Mouse (Mus musculus) neural tube, embryonic 13.5 days (tissue): ENCODE measurements at regions not wholly inside any gene's neighbourhood (a gene's known extent, or its start where the extent isn't known, plus 50 kb on each side); places are given as distances from the start of the nearest gene placed in this dataset.

Experiments used
- ATAC-seq: fragments of 200-750 bp; cut with Nextera tagmentation; 2 replicates; pipeline ENCODE4 v1.8.0; 2017; ENCODE audit warnings: low read depth, mild to moderate bottlenecking, moderate TSS enrichment, moderate library complexity
- H3K27ac ChIP-seq: fragments of 300-500 bp; sonication (generic); replicated peaks from 2 replicates; pipeline ENCODE4 v1.5.1; 2015; ENCODE audit warnings: moderate library complexity, mild to moderate bottlenecking, inconsistent platforms
- H3K27me3 ChIP-seq: fragments of 300-500 bp; sonication (generic); 2 replicates; pipeline ENCODE4 v1.6.1; 2015; ENCODE audit warnings: mild to moderate bottlenecking, inconsistent platforms
- H3K36me3 ChIP-seq: fragments of 300-500 bp; sonication (generic); 2 replicates; pipeline ENCODE4 v1.6.1; 2015; ENCODE audit warnings: mild to moderate bottlenecking, inconsistent platforms
- H3K4me1 ChIP-seq: fragments of 300-500 bp; sonication (generic); replicated peaks from 2 replicates; pipeline ENCODE4 v1.6.1; 2015; ENCODE audit warnings: inconsistent platforms
- H3K4me2 ChIP-seq: fragments of 300-500 bp; sonication (generic); 2 replicates; pipeline ENCODE4 v1.6.1; 2015; ENCODE audit warnings: inconsistent platforms, mild to moderate bottlenecking, moderate library complexity
- H3K4me3 ChIP-seq: fragments of 300-500 bp; sonication (generic); 2 replicates; pipeline ENCODE4 v1.5.1; 2015; ENCODE audit warnings: mild to moderate bottlenecking, inconsistent platforms
- H3K9ac ChIP-seq: fragments of 300-500 bp; sonication (generic); 2 replicates; pipeline ENCODE4 v1.6.1; 2015; ENCODE audit warnings: moderate library complexity, mild to moderate bottlenecking, inconsistent platforms
- H3K9me3 ChIP-seq: fragments of 300-500 bp; sonication (generic); 2 replicates; pipeline ENCODE4 v1.6.1; 2016; ENCODE audit warnings: inconsistent platforms
- WGBS: fragments of 180-500 bp; shearing (Covaris S2); methylation state at CpG from one replicate; pipeline ENCODE4 v1.1.7; 2015; 5-methylcytosine and 5-hydroxymethylcytosine counted together

DNA sequence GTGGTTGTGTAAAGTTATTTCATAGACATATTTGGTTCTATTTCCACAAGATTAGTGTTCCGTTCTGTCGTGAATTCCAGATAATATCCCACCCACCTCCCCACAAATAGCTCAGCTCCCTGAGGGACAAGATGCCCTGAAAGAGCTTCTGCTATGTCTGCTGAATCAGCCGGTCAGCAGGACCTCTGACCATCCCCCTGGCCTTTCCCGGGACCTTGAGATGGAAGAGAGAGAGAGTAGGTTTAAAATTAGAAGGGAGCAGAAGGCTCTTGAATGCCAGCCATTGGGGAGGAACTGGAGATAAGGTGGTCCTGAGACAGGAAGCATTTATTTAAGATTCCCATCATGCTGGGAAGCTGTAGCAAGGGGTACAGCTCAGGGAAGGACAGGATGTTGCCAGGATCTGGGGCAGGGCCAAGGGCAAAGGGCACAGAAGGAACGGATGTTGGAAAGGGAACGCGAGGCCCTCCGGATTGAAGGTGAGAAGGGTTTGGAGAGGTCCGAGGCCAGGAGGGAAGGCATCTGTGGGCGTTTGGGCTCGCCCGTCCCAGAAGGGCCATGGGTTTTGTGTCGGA is 344.7 kb upstream of the Tbx3 start:
- Histone ChIP-seq H3K9ac (no peak overlapping the region), H3K36me3 (no peaks in the 10 kb centered on the region), H3K4me1 (no peaks in the 10 kb centered on the region), H3K27ac (no peak overlapping the region), H3K4me2 (no peak overlapping the region), H3K9me3 (no peaks in the 10 kb centered on the region), H3K4me3 (no peak overlapping the region), H3K27me3 (no peaks in the 10 kb centered on the region)
- WGBS, result 86% methylated on average over 13 of the region's 13 CpGs
- no peak for ATAC-seq

GRCm38 (mm10) chr5:119326895-119327294 is 343.6 kb upstream of the Tbx3 start:
- no peaks in the 10 kb centered on the region for H3K27me3 ChIP-seq
- no peaks in the 10 kb centered on the region for H3K4me1 ChIP-seq
- WGBS, result 91% methylated on average over 8 of the region's 8 CpGs
- H3K27ac ChIP-seq, result no peak overlapping the region
- no peak overlapping the region for H3K4me2 ChIP-seq
- H3K9ac ChIP-seq, result no peak overlapping the region
- no peaks in the 10 kb centered on the region for H3K9me3 ChIP-seq
- no peaks in the 10 kb centered on the region for H3K36me3 ChIP-seq
- H3K4me3 ChIP-seq, result no peak overlapping the region
- no peak for ATAC-seq

- H3K27ac ChIP-seq, result no peak overlapping the region
- H3K4me2 ChIP-seq, result no peak overlapping the region
- no peak for ATAC-seq
- no peaks in the 10 kb centered on the region for H3K4me1 ChIP-seq
- no peak overlapping the region for H3K4me3 ChIP-seq
- H3K27me3 ChIP-seq, result no peaks in the 10 kb centered on the region
- no peaks in the 10 kb centered on the region for H3K9me3 ChIP-seq
- no peaks in the 10 kb centered on the region for H3K36me3 ChIP-seq
- no peak overlapping the region for H3K9ac ChIP-seq
- 88% methylated on average over 7 of the region's 7 CpGs for WGBS
These were observed 341.5 kb upstream of the Tbx3 start for GRCm38 (mm10) chr5:119328971-119329370.

- no peak for ATAC-seq
- Histone ChIP-seq H3K36me3 (no peaks in the 10 kb centered on the region), H3K4me1 (no peaks in the 10 kb centered on the region), H3K9me3 (no peaks in the 10 kb centered on the region), H3K9ac (no peak overlapping the region), H3K27me3 (no peaks in the 10 kb centered on the region), H3K4me3 (no peak overlapping the region), H3K4me2 (no peak overlapping the region), H3K27ac (no peak overlapping the region)
- WGBS, result 90% methylated on average over 10 of the region's 10 CpGs
These were observed 341.1 kb upstream of the Tbx3 start for GRCm38 (mm10) chr5:119329371-119329770.

- Histone ChIP-seq H3K27ac (no peak overlapping the region), H3K4me3 (no peak overlapping the region), H3K4me1 (no peaks in the 10 kb centered on the region), H3K9me3 (no peaks in the 10 kb centered on the region), H3K4me2 (no peak overlapping the region), H3K9ac (no peak overlapping the region), H3K36me3 (no peaks in the 10 kb centered on the region), H3K27me3 (no peaks in the 10 kb centered on the region)
- ATAC-seq, result no peak
- WGBS, result 80% methylated on average over 6 of the region's 6 CpGs
These were observed 340.6 kb upstream of the Tbx3 start for GRCm38 (mm10) chr5:119329860-119330259.

GRCm38 (mm10) chr5:119331461-119331860 is 339.0 kb upstream of the Tbx3 start:
- no peak overlapping the region for H3K27ac ChIP-seq
- no peaks in the 10 kb centered on the region for H3K36me3 ChIP-seq
- H3K9me3 ChIP-seq, result no peaks in the 10 kb centered on the region
- no peak for ATAC-seq
- WGBS, result 66% methylated on average over 3 of the region's 3 CpGs
- H3K27me3 ChIP-seq, result no peaks in the 10 kb centered on the region
- H3K4me2 ChIP-seq, result no peak overlapping the region
- H3K4me3 ChIP-seq, result no peak overlapping the region
- no peak overlapping the region for H3K9ac ChIP-seq
- H3K4me1 ChIP-seq, result no peaks in the 10 kb centered on the region

DNA sequence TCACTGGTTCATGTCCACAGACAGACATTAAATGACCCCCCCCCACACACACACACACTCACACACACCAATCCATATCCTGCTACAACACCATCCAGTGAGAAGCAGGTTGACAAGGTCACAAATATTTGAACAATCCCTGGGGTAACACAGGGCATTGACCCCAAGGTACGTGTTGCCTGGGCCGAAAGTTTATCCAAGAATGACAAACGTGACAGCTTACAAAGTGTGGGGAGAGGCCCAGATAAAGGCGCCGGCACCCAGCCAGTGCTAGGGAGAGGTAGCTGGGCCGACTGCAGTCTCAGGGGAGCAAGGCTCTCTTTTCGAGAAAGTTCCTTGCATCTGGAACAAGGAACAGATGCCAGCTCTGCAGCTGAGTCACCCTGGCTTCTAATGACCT is 337.8 kb upstream of the Tbx3 start:
- Histone ChIP-seq H3K4me3 (no peak overlapping the region), H3K9me3 (no peaks in the 10 kb centered on the region), H3K4me2 (no peak overlapping the region), H3K9ac (no peak overlapping the region), H3K27me3 (no peaks in the 10 kb centered on the region), H3K4me1 (no peaks in the 10 kb centered on the region), H3K36me3 (no peaks in the 10 kb centered on the region), H3K27ac (no peak overlapping the region)
- no peak for ATAC-seq
- 68% methylated on average over 7 of the region's 7 CpGs for WGBS

DNA sequence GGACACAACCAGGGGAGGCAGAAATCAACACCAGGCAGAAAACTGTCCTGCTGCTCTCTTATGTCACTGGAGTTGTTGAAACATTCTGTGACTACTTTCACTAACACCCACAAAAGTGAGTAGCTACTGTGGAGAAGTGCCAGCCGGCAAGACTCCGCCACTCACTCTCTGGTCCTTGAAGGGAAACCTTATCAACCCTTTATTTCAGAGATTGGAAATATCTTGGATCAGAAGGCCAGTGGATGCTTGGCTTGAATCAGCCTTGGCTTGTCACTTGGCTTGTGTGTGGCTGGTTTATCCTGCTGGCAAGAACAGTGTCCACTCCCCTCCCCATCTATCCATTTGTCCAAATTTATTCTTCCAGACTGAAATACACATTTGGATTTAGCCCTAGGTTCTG is 335.3 kb upstream of the Tbx3 start:
- H3K27me3 ChIP-seq, result no peaks in the 10 kb centered on the region
- H3K9ac ChIP-seq, result no peak overlapping the region
- H3K4me3 ChIP-seq, result no peak overlapping the region
- H3K27ac ChIP-seq, result no peak overlapping the region
- no peaks in the 10 kb centered on the region for H3K36me3 ChIP-seq
- H3K9me3 ChIP-seq, result no peaks in the 10 kb centered on the region
- H3K4me1 ChIP-seq, result no peaks in the 10 kb centered on the region
- no peak for ATAC-seq
- 98% methylated on average over 2 of the region's 2 CpGs for WGBS
- H3K4me2 ChIP-seq, result no peak overlapping the region

- H3K9ac ChIP-seq, result no peak overlapping the region
- no peak overlapping the region for H3K27ac ChIP-seq
- H3K36me3 ChIP-seq, result no peaks in the 10 kb centered on the region
- no peaks in the 10 kb centered on the region for H3K27me3 ChIP-seq
- H3K4me2 ChIP-seq, result no peak overlapping the region
- no peak overlapping the region for H3K4me3 ChIP-seq
- no peaks in the 10 kb centered on the region for H3K9me3 ChIP-seq
- WGBS, result 80% methylated on average over 6 of the region's 6 CpGs
- no peak for ATAC-seq
- no peaks in the 10 kb centered on the region for H3K4me1 ChIP-seq
These were observed 334.5 kb upstream of the Tbx3 start for GRCm38 (mm10) chr5:119335979-119336378.

DNA sequence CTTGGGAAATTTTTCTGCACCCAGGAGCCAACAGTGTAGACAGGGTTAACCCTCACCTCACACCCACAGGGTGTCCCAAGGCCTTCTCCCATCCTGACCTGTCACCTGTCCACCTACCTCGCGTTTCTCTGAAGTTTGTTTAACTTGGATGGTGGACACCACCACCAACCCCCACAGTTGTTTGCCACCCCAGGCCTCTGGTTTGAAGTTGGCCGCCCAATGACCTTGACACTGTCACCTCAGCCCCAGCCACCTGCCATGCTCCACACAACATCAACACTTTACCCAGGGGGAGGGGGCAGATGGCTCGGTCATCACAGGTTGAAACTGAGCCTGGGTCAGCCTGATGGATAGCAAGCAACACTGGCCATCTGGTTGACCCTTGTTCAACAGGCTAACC is 332.7 kb upstream of the Tbx3 start:
- no peaks in the 10 kb centered on the region for H3K36me3 ChIP-seq
- ATAC-seq, result no peak
- H3K9me3 ChIP-seq, result no peaks in the 10 kb centered on the region
- H3K9ac ChIP-seq, result no peak overlapping the region
- no peaks in the 10 kb centered on the region for H3K27me3 ChIP-seq
- H3K27ac ChIP-seq, result no peak overlapping the region
- 84% methylated on average over 4 of the region's 4 CpGs for WGBS
- no peaks in the 10 kb centered on the region for H3K4me1 ChIP-seq
- no peak overlapping the region for H3K4me2 ChIP-seq
- H3K4me3 ChIP-seq, result no peak overlapping the region

DNA sequence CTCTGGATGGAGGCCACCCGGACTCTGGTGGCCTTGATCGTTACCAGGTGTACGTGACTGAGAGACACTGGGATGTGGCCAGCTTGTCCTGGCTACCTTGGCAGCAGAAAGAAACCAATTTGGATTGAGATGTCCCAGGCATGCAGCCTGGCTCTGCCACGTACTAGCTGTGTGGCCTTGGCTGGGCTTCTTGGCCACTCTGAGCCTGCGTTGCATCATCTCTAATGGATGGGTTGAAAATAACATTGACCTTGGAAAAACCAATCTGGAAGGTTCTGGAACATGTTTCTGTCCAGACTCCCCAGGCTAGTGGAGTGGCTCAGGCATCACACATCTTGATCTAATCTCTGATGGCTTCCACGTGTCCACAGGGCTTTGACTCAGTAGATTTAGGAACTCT is 331.8 kb upstream of the Tbx3 start:
- H3K4me2 ChIP-seq, result no peak overlapping the region
- no peak overlapping the region for H3K4me3 ChIP-seq
- H3K9ac ChIP-seq, result no peak overlapping the region
- no peak for ATAC-seq
- no peaks in the 10 kb centered on the region for H3K36me3 ChIP-seq
- no peaks in the 10 kb centered on the region for H3K9me3 ChIP-seq
- WGBS, result 93% methylated on average over 6 of the region's 6 CpGs
- no peaks in the 10 kb centered on the region for H3K4me1 ChIP-seq
- H3K27me3 ChIP-seq, result no peaks in the 10 kb centered on the region
- H3K27ac ChIP-seq, result no peak overlapping the region

DNA sequence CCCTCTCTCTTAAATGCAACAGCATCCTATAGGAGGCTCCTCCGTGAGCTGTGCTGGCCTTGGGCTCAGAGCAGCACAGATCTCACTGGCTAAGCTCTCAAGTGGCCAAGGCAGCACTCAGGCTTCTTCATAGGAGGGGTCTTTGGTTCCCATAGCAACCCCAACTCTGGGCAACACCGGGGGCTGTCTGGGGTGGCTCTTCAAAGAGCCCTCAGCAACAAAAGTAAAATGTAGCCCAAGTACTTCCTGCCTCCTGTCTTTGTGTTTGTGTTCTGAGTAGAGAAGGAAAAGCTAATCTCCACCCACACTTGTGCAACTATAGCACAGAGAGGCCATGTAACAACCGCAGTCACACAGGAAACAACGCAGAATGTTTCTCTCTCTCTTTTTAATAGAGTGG is 322.2 kb upstream of the Tbx3 start:
- H3K9ac ChIP-seq, result no peak overlapping the region
- no peaks in the 10 kb centered on the region for H3K9me3 ChIP-seq
- no peaks in the 10 kb centered on the region for H3K36me3 ChIP-seq
- H3K4me1 ChIP-seq, result 0 out of 2 replicates have a peak, but pooled peaks cover 6% of the 10 kb centered on the region
- ATAC-seq, result no peak
- 43% methylated on average over 4 of the region's 4 CpGs for WGBS
- no peak overlapping the region for H3K4me2 ChIP-seq
- no peaks in the 10 kb centered on the region for H3K27me3 ChIP-seq
- no peak overlapping the region for H3K27ac ChIP-seq
- no peak overlapping the region for H3K4me3 ChIP-seq

DNA sequence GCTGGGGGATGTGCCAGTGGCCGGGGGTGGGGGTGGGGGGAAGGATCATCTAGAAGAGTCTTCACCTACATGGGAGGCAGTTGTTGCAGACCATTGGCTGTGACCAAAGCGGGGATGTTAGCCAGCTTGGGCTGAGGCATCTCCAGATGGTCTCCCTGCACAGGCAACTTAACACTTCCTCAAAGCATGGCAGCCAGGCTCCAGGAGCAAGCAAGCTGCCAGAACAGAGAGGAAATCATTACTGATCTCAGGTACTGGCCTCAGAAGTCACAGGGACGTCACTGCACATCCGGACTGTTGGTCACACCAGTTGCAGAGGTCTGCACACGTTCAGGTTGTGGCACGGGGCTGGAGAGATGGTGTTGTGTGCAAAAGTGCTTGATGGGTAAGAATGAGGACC is 321.1 kb upstream of the Tbx3 start:
- Histone ChIP-seq H3K9ac (no peak overlapping the region), H3K27me3 (no peaks in the 10 kb centered on the region), H3K4me2 (no peak overlapping the region), H3K4me1 (0 out of 2 replicates have a peak, but pooled peaks cover 6% of the 10 kb centered on the region), H3K36me3 (no peaks in the 10 kb centered on the region), H3K27ac (no peak overlapping the region), H3K4me3 (no peak overlapping the region), H3K9me3 (no peaks in the 10 kb centered on the region)
- no peak for ATAC-seq
- WGBS, result 86% methylated on average over 6 of the region's 6 CpGs
